23 mouse cellular contexts compared by ENCODE assay signal in genomic region chr17:75449022-75449421, GRCm38 (mm10).
"Had no signal": no experiment of that assay in that cellular context is flagged by ENCODE, and none has a peak within 500 bp of the region (broad histone marks: within the 10 kb centered on the region; RNA-seq: fewer than 3 reads in every experiment).

No protein-coding gene starts in this region.

- H3K9me3 ChIP-seq: hindbrain, embryonic 13.5 days; hindbrain, embryonic 15.5 days; kidney, embryonic 15.5 days; limb, embryonic 13.5 days; limb, embryonic 15.5 days; liver, embryonic 12.5 days had no signal

- H3K27me3 ChIP-seq: heart, embryonic 12.5 days; hindbrain, embryonic 13.5 days; hindbrain, embryonic 15.5 days; kidney, embryonic 15.5 days; limb, embryonic 13.5 days; limb, embryonic 15.5 days; liver, embryonic 12.5 days had no signal

- H3K9ac ChIP-seq: forebrain, postnatal 0 days; heart, embryonic 12.5 days; hindbrain, embryonic 13.5 days; hindbrain, embryonic 15.5 days; kidney, embryonic 15.5 days; limb, embryonic 13.5 days; limb, embryonic 15.5 days; liver, embryonic 12.5 days; liver, embryonic 14.5 days had no signal

- H3K4me1 ChIP-seq: hindbrain, embryonic 13.5 days; hindbrain, embryonic 15.5 days; kidney, embryonic 15.5 days; limb, embryonic 13.5 days; limb, embryonic 15.5 days; liver, embryonic 12.5 days had no signal

- H3K4me3 ChIP-seq: heart, embryonic 12.5 days; hindbrain, embryonic 13.5 days; hindbrain, embryonic 15.5 days; kidney, embryonic 15.5 days; limb, embryonic 13.5 days; limb, embryonic 15.5 days; liver, embryonic 12.5 days had no signal

- H3K36me3 ChIP-seq: heart, embryonic 12.5 days; hindbrain, embryonic 13.5 days; hindbrain, embryonic 15.5 days; kidney, embryonic 15.5 days; limb, embryonic 13.5 days; limb, embryonic 15.5 days; liver, embryonic 12.5 days had no signal

- DNase-seq: forebrain, postnatal 0 days; gastrocnemius, postnatal 10 days; gastrocnemius, postnatal 25 days; heart, postnatal 14 days; heart, postnatal 36 days; kidney, adult 11 months; kidney, adult 2 months; kidney, adult 9 months; kidney, postnatal 14 days; kidney, postnatal 36 days; layer of hippocampus, adult 9-11 months; layer of hippocampus, postnatal 36 days; left cerebral cortex, postnatal 4 days had no signal

- H3K27ac ChIP-seq: hindbrain, embryonic 13.5 days; hindbrain, embryonic 15.5 days; hindbrain, postnatal 0 days; kidney, embryonic 15.5 days; kidney, postnatal 0 days; limb, embryonic 13.5 days; limb, embryonic 15.5 days; liver, embryonic 12.5 days; liver, embryonic 14.5 days had no signal

- H3K4me2 ChIP-seq: heart, embryonic 12.5 days; hindbrain, embryonic 13.5 days; hindbrain, embryonic 15.5 days; kidney, embryonic 15.5 days; limb, embryonic 13.5 days; limb, embryonic 15.5 days; liver, embryonic 12.5 days had no signal

- ATAC-seq: forebrain, postnatal 0 days; hindbrain, postnatal 0 days; liver, embryonic 12.5 days had no signal
